Mouse (Mus musculus) stomach, postnatal 0 days (tissue): ENCODE data around the gene Elmo1. TPM values are rescaled to one million over a fixed set of nuclear protein-coding genes. Genes with fewer than 3 reads are reported as not detected.

Experiments used
- ATAC-seq: fragments of 200-750 bp; cut with Nextera tagmentation; 2 replicates; pipeline ENCODE4 v1.8.0; 2017; ENCODE audit not compliant: low FRiP score, low TSS enrichment
- DNase-seq: peaks from one replicate; pipeline ENCODE4 v3.0.0-alpha.2; 2016; ENCODE audit warnings: low spot score
- H3K27ac ChIP-seq: fragments of 300-500 bp; sonication (generic); replicated peaks from 2 replicates; pipeline ENCODE4 v1.5.1; 2014; ENCODE audit warnings: mild to moderate bottlenecking, control low read depth
- H3K27me3 ChIP-seq: fragments of 300-500 bp; sonication (generic); 2 replicates; pipeline ENCODE4 v1.6.1; 2014; ENCODE audit warnings: low read length; ENCODE audit not compliant: control insufficient read depth, insufficient read depth
- H3K36me3 ChIP-seq: fragments of 300-500 bp; sonication (generic); 2 replicates; pipeline ENCODE4 v1.6.1; 2014; ENCODE audit warnings: low read length, mixed read lengths; ENCODE audit not compliant: control insufficient read depth, insufficient read depth
- H3K4me1 ChIP-seq: fragments of 300-500 bp; sonication (generic); replicated peaks from 2 replicates; pipeline ENCODE4 v1.6.1; 2014; ENCODE audit warnings: antibody characterized with exemption; ENCODE audit not compliant: control insufficient read depth, insufficient read depth
- H3K4me2 ChIP-seq: fragments of 300-500 bp; sonication (generic); replicated peaks from 2 replicates; pipeline ENCODE4 v1.6.1; 2014; ENCODE audit warnings: low read depth, mild to moderate bottlenecking, control low read depth, moderate library complexity
- H3K4me3 ChIP-seq: fragments of 300-500 bp; sonication (generic); 2 replicates; pipeline ENCODE4 v1.5.1; 2014; ENCODE audit warnings: low read depth, low read length, control low read depth
- H3K9ac ChIP-seq: fragments of 300-500 bp; sonication (generic); 2 replicates; pipeline ENCODE4 v1.6.1; 2014; ENCODE audit warnings: mild to moderate bottlenecking, low read length, control low read depth, mixed read lengths
- H3K9me3 ChIP-seq: fragments of 300-500 bp; sonication (generic); 2 replicates; pipeline ENCODE4 v1.6.1; 2016; ENCODE audit warnings: low read length; ENCODE audit not compliant: control insufficient read depth
- CTCF ChIP-seq: IDR thresholded peaks from 2 replicates; pipeline ENCODE4 v1.5.1; 2016; ENCODE audit warnings: antibody characterized with exemption, low read depth, mild to moderate bottlenecking, moderate library complexity
- EP300 ChIP-seq: optimal IDR thresholded peaks from 2 replicates; pipeline ENCODE3; 2016; ENCODE audit warnings: antibody characterized with exemption
- WGBS: fragments of 180-500 bp; shearing (Covaris S2); extraction: QIAGEN DNeasy Blood & Tissue Kit; methylation state at CpG from one replicate; pipeline ENCODE4 v1.1.7; 2014; 5-methylcytosine and 5-hydroxymethylcytosine counted together
- polyA plus RNA-seq: library from polyadenylated mRNA; unstranded; fragments of >200 nt; fragmentation: Nextera tagmentation; extraction: Ambion mirVana; gene quantifications from 2 replicates; pipeline ENCODE4 v1.2.1, GENCODE M21; 2015

Elmo1 gene
- polyA plus RNA-seq, 1 experiment from 2014 or later, result 5.0 TPM

DNA sequence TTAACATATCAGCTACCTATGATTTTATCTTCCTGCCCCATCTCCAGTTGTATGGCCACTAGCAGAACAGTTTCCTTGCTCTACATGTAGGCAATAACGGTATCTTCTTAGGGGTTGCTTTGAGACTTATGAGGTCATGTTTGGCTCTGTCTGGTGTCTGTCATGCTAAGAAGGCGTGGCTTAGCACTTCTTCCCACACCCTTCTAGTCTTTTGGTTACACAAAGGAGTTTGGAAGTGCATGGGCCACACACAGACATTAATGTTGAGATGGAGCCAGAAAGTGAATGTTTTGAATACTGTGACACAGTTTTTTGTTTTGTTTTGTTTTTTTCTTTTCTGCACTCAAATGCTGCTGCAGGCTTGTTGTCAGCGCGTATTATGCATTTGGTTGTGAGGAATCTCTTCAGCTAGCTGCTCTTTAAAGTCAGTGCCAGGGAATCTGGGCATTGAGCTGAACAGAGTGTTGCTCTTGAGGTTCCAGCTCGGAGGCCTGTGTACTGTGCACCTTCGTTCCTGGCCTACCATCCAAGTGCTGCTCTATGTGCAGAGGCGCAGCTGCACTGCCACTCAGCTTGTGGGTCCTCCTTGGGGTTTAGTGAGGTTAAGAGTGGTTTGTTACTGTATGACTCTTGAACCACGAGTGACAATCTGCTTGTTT lies 31.1 kb downstream of the Elmo1 start:
- WGBS, result 61% methylated on average over 8 of the region's 8 CpGs
- Histone ChIP-seq H3K4me3 (no peak overlapping the region), H3K9ac (no peak overlapping the region), H3K36me3 (no peaks in the 10 kb centered on the region), H3K9me3 (no peaks in the 10 kb centered on the region), H3K27ac (no peak overlapping the region), H3K27me3 (no peaks in the 10 kb centered on the region), H3K4me2 (no peak overlapping the region), H3K4me1 (no peaks in the 10 kb centered on the region)
- TF ChIP-seq EP300, result no peak
- ATAC-seq (peak; percentile 50; the same call in 1 of the 2 replicates), DNase-seq (no peak)

DNA sequence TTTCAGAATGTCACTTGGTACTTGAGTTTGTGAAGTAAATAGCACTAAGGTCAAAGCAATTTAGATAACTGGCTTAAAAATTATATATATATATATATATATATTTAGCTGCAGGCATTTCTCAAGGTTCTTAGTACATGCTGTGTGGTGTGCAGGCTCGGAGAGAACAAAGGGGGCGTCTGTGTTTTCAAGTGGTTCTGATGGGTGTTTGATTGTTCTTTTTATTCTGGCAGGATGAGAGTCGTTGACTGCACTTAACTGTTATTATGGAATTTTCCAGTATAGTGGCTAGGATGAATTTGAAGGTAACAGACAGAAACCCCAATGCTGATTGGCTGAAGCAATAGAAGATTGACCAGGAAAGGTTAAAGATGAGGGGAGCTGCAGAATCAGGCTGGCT lies 33.6 kb downstream of the Elmo1 start:
- Histone ChIP-seq H3K4me2 (no peak overlapping the region), H3K4me1 (no peaks in the 10 kb centered on the region), H3K9ac (no peak overlapping the region), H3K27ac (no peak overlapping the region), H3K9me3 (no peaks in the 10 kb centered on the region), H3K27me3 (no peaks in the 10 kb centered on the region), H3K36me3 (no peaks in the 10 kb centered on the region), H3K4me3 (no peak overlapping the region)
- WGBS, result 38% methylated on average over 3 of the region's 3 CpGs
- ATAC-seq (no peak), DNase-seq (no peak)
- TF ChIP-seq CTCF, result no peak
- no peak for TF ChIP-seq EP300

- Histone ChIP-seq H3K36me3 (no peaks in the 10 kb centered on the region), H3K4me1 (no peaks in the 10 kb centered on the region), H3K4me3 (no peak overlapping the region), H3K9me3 (no peaks in the 10 kb centered on the region), H3K4me2 (peak overlapping the region; percentile 34), H3K27me3 (no peaks in the 10 kb centered on the region), H3K27ac (no peak overlapping the region), H3K9ac (no peak overlapping the region)
- DNase-seq (no peak), ATAC-seq (peak; percentile 66; the same call in 1 of the 2 replicates)
- TF ChIP-seq EP300 (no peak), CTCF (no peak)
- 52% methylated on average over 7 of the region's 7 CpGs for WGBS
Measured at GRCm38 (mm10) chr13:20124965-20125364, 34.6 kb downstream of the Elmo1 start.

DNA sequence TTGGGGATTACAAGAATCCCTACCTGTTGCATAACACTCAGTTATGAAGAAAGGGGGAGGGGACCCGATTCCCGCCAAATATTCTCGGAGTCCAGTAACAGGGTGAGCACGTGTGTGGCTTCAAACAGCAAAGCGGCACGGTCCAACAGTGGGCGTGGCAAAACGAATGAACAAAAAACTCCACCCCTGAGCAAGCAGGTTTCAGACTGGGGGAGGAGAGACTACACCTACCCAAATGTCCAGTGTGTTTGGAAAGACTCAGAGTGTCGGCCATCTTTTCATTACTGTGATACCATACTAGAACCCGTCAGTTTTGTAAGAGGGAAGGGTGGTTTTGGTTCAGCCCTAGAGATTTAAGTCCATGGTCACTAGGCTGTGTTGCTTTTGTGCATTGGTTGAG lies 35.4 kb downstream of the Elmo1 start:
- Histone ChIP-seq H3K27ac (no peak overlapping the region), H3K27me3 (no peaks in the 10 kb centered on the region), H3K9ac (no peak overlapping the region), H3K36me3 (no peaks in the 10 kb centered on the region), H3K4me3 (no peak overlapping the region), H3K9me3 (no peaks in the 10 kb centered on the region), H3K4me2 (no peak overlapping the region), H3K4me1 (no peaks in the 10 kb centered on the region)
- ATAC-seq (peak; percentile 45; the same call in 1 of the 2 replicates), DNase-seq (peak; percentile 64)
- WGBS, result 60% methylated on average over 10 of the region's 10 CpGs
- TF ChIP-seq CTCF, result no peak
- TF ChIP-seq EP300, result no peak

- Histone ChIP-seq H3K27ac (no peak overlapping the region), H3K9me3 (no peaks in the 10 kb centered on the region), H3K4me1 (no peaks in the 10 kb centered on the region), H3K4me2 (no peak overlapping the region), H3K9ac (no peak overlapping the region), H3K4me3 (no peak overlapping the region), H3K27me3 (no peaks in the 10 kb centered on the region), H3K36me3 (no peaks in the 10 kb centered on the region)
- TF ChIP-seq CTCF, result no peak
- no peak for TF ChIP-seq EP300
- DNase-seq (no peak), ATAC-seq (no peak)
- 64% methylated on average over 4 of the region's 4 CpGs for WGBS
Measured at GRCm38 (mm10) chr13:20127553-20127952, 37.2 kb downstream of the Elmo1 start.

GRCm38 (mm10) chr13:20128097-20128496 lies 37.7 kb downstream of the Elmo1 start:
- no peak overlapping the region for H3K27ac ChIP-seq
- no peak overlapping the region for H3K4me2 ChIP-seq
- ATAC-seq (no peak), DNase-seq (no peak)
- no peak overlapping the region for H3K4me3 ChIP-seq
- H3K27me3 ChIP-seq, result no peaks in the 10 kb centered on the region
- no peaks in the 10 kb centered on the region for H3K36me3 ChIP-seq
- H3K9me3 ChIP-seq, result no peaks in the 10 kb centered on the region
- H3K9ac ChIP-seq, result no peak overlapping the region
- 60% methylated on average over 4 of the region's 4 CpGs for WGBS
- H3K4me1 ChIP-seq, result no peaks in the 10 kb centered on the region
- TF ChIP-seq CTCF, result no peak
